Mouse (Mus musculus): ENCODE measurements around the gene Gemin4. TPM values are rescaled to one million over a fixed set of nuclear protein-coding genes. Genes with fewer than 3 reads are reported as not detected.
A peak's percentile ranks its signal among the peaks of the same experiment; 100 is the strongest.
"Not testable (repeated sequence)": the region's sequence is repeated elsewhere in the genome, so short reads cannot be mapped to it uniquely, and the experiment has no call there.

Gene Gemin4
- polyA plus RNA-seq, 1 experiment from 2014 or later, result 17.7 TPM

GRCm38 (mm10) chr11:76224631-76225030 is 7.2 kb upstream of the Gemin4 start:
- Histone ChIP-seq H3K9me3 (ENCODE audit: control insufficient read depth, low read length) (no peaks in the 10 kb centered on the region), H3K27ac (ENCODE audit: low read length) (no peak overlapping the region), H3K4me2 (ENCODE audit: low read length) (no peak overlapping the region), H3K4me3 (replicated peaks; ENCODE audit: low read length) (no peak overlapping the region), H3K4me1 (replicated peaks; ENCODE audit: control insufficient read depth, insufficient read depth, low read length) (no peaks in the 10 kb centered on the region), H3K27me3 (replicated peaks; ENCODE audit: control insufficient read depth, insufficient read depth, low read length) (no peaks in the 10 kb centered on the region), H3K9ac (replicated peaks; ENCODE audit: low read depth, low read length) (no peak overlapping the region), H3K36me3 (ENCODE audit: control insufficient read depth, insufficient read depth) (0 out of 2 replicates have a peak, but pooled peaks cover 3% of the 10 kb centered on the region)
- no peak for ATAC-seq
- WGBS, result 91% methylated on average over 5 of the region's 5 CpGs

DNA sequence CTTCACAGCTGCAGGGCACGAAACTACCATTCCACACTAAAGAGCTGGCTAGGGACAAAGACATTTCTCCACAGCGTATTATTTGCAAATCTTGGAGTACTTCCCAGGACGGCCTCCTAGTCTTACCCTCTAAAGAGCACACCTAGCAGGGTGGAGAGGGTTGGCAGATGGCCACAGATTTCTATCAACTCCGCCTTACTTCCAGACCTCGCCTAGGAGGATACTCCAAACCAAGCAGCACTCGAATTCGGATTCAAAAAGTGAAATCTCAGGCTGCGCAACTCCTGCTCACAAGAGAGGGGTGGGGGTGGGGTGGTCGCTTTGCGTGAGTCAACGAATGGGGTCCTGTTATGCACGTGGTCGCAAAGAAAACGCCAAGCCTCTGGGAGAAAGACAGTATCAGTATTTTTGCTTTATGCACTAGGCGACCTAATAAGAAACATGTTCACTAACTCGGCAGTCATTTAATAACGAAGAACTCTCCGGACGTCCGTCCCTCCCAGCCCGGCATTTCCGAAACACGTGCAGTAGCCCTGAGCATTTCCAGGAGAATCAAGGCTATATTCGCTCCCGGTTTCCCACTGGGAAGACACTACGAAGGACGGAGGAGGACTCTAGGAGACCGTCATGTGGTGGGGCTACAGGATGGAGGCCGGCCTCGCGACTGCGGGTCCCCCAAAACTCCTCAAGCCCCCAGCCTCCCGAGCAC is 629 bp downstream of the Gemin4 start:
- Histone ChIP-seq H3K9me3 (ENCODE audit: control insufficient read depth, low read length) (no peaks in the 10 kb centered on the region), H3K9ac (replicated peaks; ENCODE audit: low read depth, low read length) (peak overlapping the region; percentile 96), H3K27me3 (replicated peaks; ENCODE audit: control insufficient read depth, insufficient read depth, low read length) (no peaks in the 10 kb centered on the region), H3K4me1 (replicated peaks; ENCODE audit: control insufficient read depth, insufficient read depth, low read length) (peaks cover 7% of the 10 kb centered on the region), H3K4me3 (replicated peaks; ENCODE audit: low read length) (peak overlapping the region; percentile 89), H3K36me3 (ENCODE audit: control insufficient read depth, insufficient read depth) (peaks cover 5% of the 10 kb centered on the region; the same call in 1 of the 2 replicates), H3K4me2 (ENCODE audit: low read length) (peak overlapping the region; percentile 74), H3K27ac (ENCODE audit: low read length) (peak overlapping the region; percentile 91)
- WGBS, result 2% methylated on average over 33 of the region's 33 CpGs
- peak; percentile 51 for ATAC-seq

GRCm38 (mm10) chr11:76216049-76216540 is 1.4 kb downstream of the Gemin4 start:
- H3K4me1 ChIP-seq (replicated peaks; ENCODE audit: control insufficient read depth, insufficient read depth, low read length), result peaks cover 7% of the 10 kb centered on the region
- 93% methylated on average over 5 of the region's 5 CpGs for WGBS
- no peaks in the 10 kb centered on the region for H3K9me3 ChIP-seq (ENCODE audit: control insufficient read depth, low read length)
- H3K4me3 ChIP-seq (replicated peaks; ENCODE audit: low read length), result 0 out of 2 replicates have a peak overlapping the region, but pooled peaks have one; percentile 89
- no peak overlapping the region for H3K9ac ChIP-seq (replicated peaks; ENCODE audit: low read depth, low read length)
- no peak overlapping the region for H3K27ac ChIP-seq (ENCODE audit: low read length)
- H3K27me3 ChIP-seq (replicated peaks; ENCODE audit: control insufficient read depth, insufficient read depth, low read length), result no peaks in the 10 kb centered on the region
- H3K4me2 ChIP-seq (ENCODE audit: low read length), result no peak overlapping the region; the same call in 1 of the 2 replicates
- peaks cover 5% of the 10 kb centered on the region; the same call in 1 of the 2 replicates for H3K36me3 ChIP-seq (ENCODE audit: control insufficient read depth, insufficient read depth)
- ATAC-seq, result no peak

GRCm38 (mm10) chr11:76215011-76215410 is 2.5 kb downstream of the Gemin4 start:
- H3K4me1 ChIP-seq (replicated peaks; ENCODE audit: control insufficient read depth, insufficient read depth, low read length), result peaks cover 7% of the 10 kb centered on the region
- no peaks in the 10 kb centered on the region for H3K9me3 ChIP-seq (ENCODE audit: control insufficient read depth, low read length)
- no peak overlapping the region for H3K9ac ChIP-seq (replicated peaks; ENCODE audit: low read depth, low read length)
- H3K27me3 ChIP-seq (replicated peaks; ENCODE audit: control insufficient read depth, insufficient read depth, low read length), result no peaks in the 10 kb centered on the region
- no peak overlapping the region for H3K4me3 ChIP-seq (replicated peaks; ENCODE audit: low read length)
- H3K4me2 ChIP-seq (ENCODE audit: low read length), result no peak overlapping the region
- no peak for ATAC-seq
- 98% methylated on average over 2 of the region's 2 CpGs for WGBS
- no peak overlapping the region for H3K27ac ChIP-seq (ENCODE audit: low read length)
- peaks cover 5% of the 10 kb centered on the region; the same call in 1 of the 2 replicates for H3K36me3 ChIP-seq (ENCODE audit: control insufficient read depth, insufficient read depth)

DNA sequence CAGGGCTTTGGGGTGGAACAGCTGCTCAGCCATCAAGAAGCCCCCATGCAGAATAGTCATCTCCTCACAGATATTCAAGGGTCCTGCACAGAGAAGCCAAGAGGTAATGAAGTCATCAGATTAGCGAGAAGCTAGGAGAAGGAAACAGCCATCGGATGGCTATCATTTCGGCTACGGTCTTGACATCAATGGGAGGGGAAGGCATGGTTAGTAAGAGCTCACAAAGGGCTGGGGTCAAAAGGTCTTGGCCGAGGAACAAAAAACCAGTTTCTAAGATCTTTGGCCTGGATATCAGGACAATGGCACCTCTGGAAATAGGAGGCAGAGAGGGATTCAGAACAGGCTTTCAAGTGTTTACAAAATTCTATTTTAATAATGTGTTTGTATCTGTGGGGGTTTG is 3.6 kb downstream of the Gemin4 start:
- H3K4me1 ChIP-seq (replicated peaks; ENCODE audit: control insufficient read depth, insufficient read depth, low read length), result peaks cover 7% of the 10 kb centered on the region
- no peaks in the 10 kb centered on the region for H3K27me3 ChIP-seq (replicated peaks; ENCODE audit: control insufficient read depth, insufficient read depth, low read length)
- no peak overlapping the region for H3K9ac ChIP-seq (replicated peaks; ENCODE audit: low read depth, low read length)
- no peak overlapping the region for H3K4me2 ChIP-seq (ENCODE audit: low read length)
- no peak overlapping the region for H3K4me3 ChIP-seq (replicated peaks; ENCODE audit: low read length)
- no peaks in the 10 kb centered on the region for H3K9me3 ChIP-seq (ENCODE audit: control insufficient read depth, low read length)
- peaks cover 6% of the 10 kb centered on the region; the same call in 1 of the 2 replicates for H3K36me3 ChIP-seq (ENCODE audit: control insufficient read depth, insufficient read depth)
- WGBS, result 30% methylated on average over 5 of the region's 5 CpGs
- H3K27ac ChIP-seq (ENCODE audit: low read length), result no peak overlapping the region
- ATAC-seq, result no peak

DNA sequence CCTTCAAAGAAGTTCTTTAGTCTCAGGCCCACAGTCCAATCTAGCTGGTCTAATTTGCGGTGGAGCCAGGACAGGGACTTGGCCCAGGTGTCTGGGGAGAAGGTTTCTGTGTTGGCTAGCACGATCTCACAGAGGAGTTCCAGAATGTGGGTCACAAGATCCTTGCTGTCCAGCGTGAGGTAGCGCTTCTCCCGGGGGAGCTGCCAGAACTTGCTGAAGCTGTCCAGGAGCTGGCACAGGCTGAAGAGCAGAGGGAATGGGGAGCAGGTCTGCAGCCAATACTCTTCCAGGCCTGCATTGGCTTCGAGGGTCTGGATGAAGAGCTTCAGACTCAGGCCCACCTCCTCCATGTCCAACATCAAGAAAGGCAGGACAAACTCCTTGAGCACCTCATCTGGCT is 5.9 kb downstream of the Gemin4 start:
- H3K4me1 ChIP-seq (replicated peaks; ENCODE audit: control insufficient read depth, insufficient read depth, low read length); ATAC-seq; H3K4me2 ChIP-seq (ENCODE audit: low read length); H3K9ac ChIP-seq (replicated peaks; ENCODE audit: low read depth, low read length); H3K27me3 ChIP-seq (replicated peaks; ENCODE audit: control insufficient read depth, insufficient read depth, low read length); H3K4me3 ChIP-seq (replicated peaks; ENCODE audit: low read length); H3K9me3 ChIP-seq (ENCODE audit: control insufficient read depth, low read length); H3K27ac ChIP-seq (ENCODE audit: low read length): not testable (repeated sequence)
- peaks cover 24% of the 10 kb centered on the region for H3K36me3 ChIP-seq (ENCODE audit: control insufficient read depth, insufficient read depth)
- 89% methylated on average over 5 of the region's 6 CpGs for WGBS

- H3K4me3 ChIP-seq (replicated peaks; ENCODE audit: low read length), result no peak overlapping the region
- H3K4me2 ChIP-seq (ENCODE audit: low read length), result no peak overlapping the region
- H3K4me1 ChIP-seq (replicated peaks; ENCODE audit: control insufficient read depth, insufficient read depth, low read length), result no peaks in the 10 kb centered on the region
- no peaks in the 10 kb centered on the region for H3K9me3 ChIP-seq (ENCODE audit: control insufficient read depth, low read length)
- no peak for ATAC-seq
- H3K27ac ChIP-seq (ENCODE audit: low read length), result no peak overlapping the region
- H3K9ac ChIP-seq (replicated peaks; ENCODE audit: low read depth, low read length), result no peak overlapping the region
- peaks cover 30% of the 10 kb centered on the region for H3K36me3 ChIP-seq (ENCODE audit: control insufficient read depth, insufficient read depth)
- WGBS, result 83% methylated on average over 13 of the region's 13 CpGs
- H3K27me3 ChIP-seq (replicated peaks; ENCODE audit: control insufficient read depth, insufficient read depth, low read length), result no peaks in the 10 kb centered on the region
Observed at GRCm38 (mm10) chr11:76210228-76210985, 7.1 kb downstream of the Gemin4 start.

DNA sequence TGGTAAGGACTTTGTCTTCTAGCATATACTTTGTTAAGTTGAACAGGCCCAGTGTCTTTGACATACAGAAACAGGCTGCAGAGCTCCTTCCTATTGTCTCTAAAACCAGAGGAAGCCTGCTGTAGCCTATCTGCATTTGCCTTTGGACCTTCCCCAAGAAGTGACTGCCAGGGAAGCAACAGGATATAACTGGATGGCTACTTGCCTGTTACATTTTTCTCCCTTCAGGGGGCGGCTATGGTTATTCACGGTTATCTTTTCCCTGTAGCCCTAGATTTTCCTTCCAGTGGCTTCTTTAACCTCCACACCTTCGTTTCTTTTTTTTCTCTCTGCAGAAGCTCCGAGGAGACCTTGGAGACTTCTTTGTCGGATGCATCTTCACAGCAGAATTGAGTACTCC is 10.7 kb downstream of the Gemin4 start:
- H3K27me3 ChIP-seq (replicated peaks; ENCODE audit: control insufficient read depth, insufficient read depth, low read length), result no peaks in the 10 kb centered on the region
- H3K9ac ChIP-seq (replicated peaks; ENCODE audit: low read depth, low read length), result no peak overlapping the region
- no peak for ATAC-seq
- H3K4me2 ChIP-seq (ENCODE audit: low read length), result no peak overlapping the region
- 89% methylated on average over 5 of the region's 5 CpGs for WGBS
- H3K9me3 ChIP-seq (ENCODE audit: control insufficient read depth, low read length), result no peaks in the 10 kb centered on the region
- no peak overlapping the region for H3K4me3 ChIP-seq (replicated peaks; ENCODE audit: low read length)
- H3K4me1 ChIP-seq (replicated peaks; ENCODE audit: control insufficient read depth, insufficient read depth, low read length), result peaks cover 8% of the 10 kb centered on the region
- H3K27ac ChIP-seq (ENCODE audit: low read length), result no peak overlapping the region
- H3K36me3 ChIP-seq (ENCODE audit: control insufficient read depth, insufficient read depth), result peaks cover 27% of the 10 kb centered on the region
